Mouse (Mus musculus): ENCODE data around the gene Ate1.

DNA sequence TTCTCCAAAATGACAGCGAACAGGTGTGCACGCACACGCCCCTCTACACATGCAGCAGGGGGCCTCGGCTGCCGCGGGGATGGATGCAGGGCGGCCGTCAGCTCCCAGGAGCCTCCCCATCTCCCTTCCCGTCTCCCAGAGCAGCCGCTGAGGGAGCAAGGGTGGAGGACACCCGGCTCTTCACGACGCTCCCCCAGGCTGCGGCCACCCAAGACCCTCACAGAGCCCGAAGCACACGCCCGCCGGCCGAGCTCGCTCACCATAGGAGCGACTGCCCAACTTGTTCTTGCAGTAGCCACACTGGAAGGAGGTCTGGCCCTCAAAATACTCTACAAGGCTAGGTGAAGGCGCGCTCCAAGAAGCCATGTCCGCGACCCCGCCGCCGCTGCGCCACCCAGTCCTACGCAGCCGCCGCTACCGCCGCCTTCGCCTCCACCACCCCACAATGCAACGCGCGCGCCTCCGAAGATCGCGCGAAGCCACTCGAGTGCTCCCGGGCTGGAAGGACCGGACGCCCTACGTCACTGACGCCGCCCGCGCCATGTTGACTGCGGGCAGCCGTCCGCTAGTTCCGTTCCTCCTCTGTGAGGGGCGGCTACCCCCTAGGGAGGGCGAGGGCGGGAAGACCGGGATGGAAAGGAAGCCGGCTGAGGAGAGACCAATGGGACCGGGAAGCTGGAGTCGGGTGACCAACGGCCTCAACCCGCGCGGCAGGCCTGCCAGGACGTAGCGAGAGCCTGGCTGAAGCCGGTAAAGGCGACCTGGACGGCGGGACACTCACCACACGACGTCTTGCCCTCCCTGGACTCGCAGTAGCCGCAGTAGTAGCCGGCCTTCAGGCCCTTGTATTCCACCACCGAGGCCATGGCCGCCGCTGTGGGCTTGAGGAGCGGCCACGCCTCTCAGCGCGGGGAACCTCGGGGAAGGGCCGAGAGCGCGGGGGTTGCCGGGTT lies 797 bp downstream of the Ate1 start:
- TF ChIP-seq CTCF (IDR thresholded peaks at IDR 0.05; ENCODE audit: borderline replicate concordance, extremely low read depth, insufficient read depth, insufficient read length) (no peak), POLR2A (IDR thresholded peaks at IDR 0.05; ENCODE audit: borderline replicate concordance, extremely low read depth, insufficient read depth, insufficient read length, poor library complexity, severe bottlenecking) (peak; percentile 89)

Data from brain, embryonic 14.5 days (tissue).